Mouse (Mus musculus) midbrain, embryonic 11.5 days (tissue): Measurements from ENCODE around the gene Slc29a4. TPM values are rescaled to one million over a fixed set of nuclear protein-coding genes. Genes with fewer than 3 reads are reported as not detected.

Experiments
- ATAC-seq: fragments of 200-750 bp; cut with Nextera tagmentation; 2 replicates; pipeline ENCODE4 v1.8.0; 2017; ENCODE audit warnings: moderate TSS enrichment, moderate library complexity; ENCODE audit not compliant: low FRiP score
- DNase-seq: peaks from one replicate; pipeline ENCODE4 v3.0.0; 2015; ENCODE audit warnings: low spot score; ENCODE audit errors: missing footprints
- H3K27ac ChIP-seq: fragments of 300-500 bp; sonication (generic); 2 replicates; pipeline ENCODE4 v1.5.1; 2014; ENCODE audit warnings: low read depth, low read length
- H3K27me3 ChIP-seq: fragments of 300-500 bp; sonication (generic); 2 replicates; pipeline ENCODE4 v1.6.1; 2014; ENCODE audit warnings: mild to moderate bottlenecking, low read length, moderate library complexity, mixed read lengths; ENCODE audit not compliant: control insufficient read depth, insufficient read depth
- H3K36me3 ChIP-seq: fragments of 300-500 bp; sonication (generic); 2 replicates; pipeline ENCODE4 v1.6.1; 2014; ENCODE audit warnings: mild to moderate bottlenecking, low read length, moderate library complexity, mixed read lengths; ENCODE audit not compliant: control insufficient read depth, insufficient read depth
- H3K4me1 ChIP-seq: fragments of 300-500 bp; sonication (generic); 2 replicates; pipeline ENCODE4 v1.6.1; 2014; ENCODE audit warnings: low read length; ENCODE audit not compliant: control insufficient read depth, insufficient read depth
- H3K4me2 ChIP-seq: fragments of 300-500 bp; sonication (generic); 2 replicates; pipeline ENCODE4 v1.6.1; 2014; ENCODE audit warnings: mild to moderate bottlenecking, moderate library complexity
- H3K4me3 ChIP-seq: fragments of 300-500 bp; sonication (generic); 2 replicates; pipeline ENCODE4 v1.5.1; 2014; ENCODE audit warnings: low read depth, low read length
- H3K9ac ChIP-seq: fragments of 300-500 bp; sonication (generic); 2 replicates; pipeline ENCODE4 v1.6.1; 2014; ENCODE audit warnings: low read length
- H3K9me3 ChIP-seq: fragments of 300-500 bp; sonication (generic); 2 replicates; pipeline ENCODE4 v1.6.1; 2016; ENCODE audit warnings: low read length; ENCODE audit not compliant: control insufficient read depth
- WGBS: fragments of 180-500 bp; shearing (Covaris S2); extraction: QIAGEN DNeasy Blood & Tissue Kit; methylation state at CpG from one replicate; pipeline ENCODE4 v1.1.7; 2014; 5-methylcytosine and 5-hydroxymethylcytosine counted together
- polyA plus RNA-seq: library from polyadenylated mRNA; unstranded; fragments of >200 nt; fragmentation: Nextera tagmentation; extraction: Ambion mirVana; gene quantifications from 2 replicates; pipeline ENCODE4 v1.2.1, GENCODE M21; 2014

Slc29a4 gene
- polyA plus RNA-seq, 1 experiment from 2014 or later, result 23.2 TPM

DNA sequence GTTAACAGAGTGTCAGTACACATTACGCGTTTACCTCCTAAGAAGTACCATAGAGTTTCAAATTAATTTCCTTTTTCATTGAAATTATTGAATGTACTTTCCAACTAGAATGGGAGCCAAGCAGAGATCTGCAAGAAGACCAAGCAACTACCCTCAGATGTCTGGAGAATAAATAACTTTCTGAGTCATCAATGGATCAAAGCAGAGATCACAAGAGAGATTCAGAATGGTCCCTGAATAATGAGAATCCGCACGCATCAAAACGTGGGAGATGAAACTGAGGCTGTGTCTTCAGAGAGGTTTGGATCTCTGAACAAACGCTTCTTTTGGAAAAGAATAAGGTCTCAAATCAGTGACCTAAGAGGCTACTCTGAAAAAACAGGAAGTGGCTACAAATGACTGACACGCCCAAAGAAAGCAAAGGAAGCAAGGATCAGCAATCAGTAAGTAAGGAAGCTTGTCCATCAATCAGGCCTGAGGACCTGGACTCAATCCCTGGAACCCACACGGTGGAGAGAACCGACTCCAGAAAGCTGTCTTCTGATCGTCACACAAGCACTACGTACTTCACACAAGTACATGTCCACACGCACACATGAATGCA is 54.8 kb downstream of the Slc29a4 start:
- Histone ChIP-seq H3K9ac (no peak overlapping the region), H3K4me1 (no peaks in the 10 kb centered on the region), H3K27ac (no peak overlapping the region), H3K4me3 (no peak overlapping the region), H3K36me3 (peaks cover 36% of the 10 kb centered on the region), H3K27me3 (no peaks in the 10 kb centered on the region), H3K4me2 (no peak overlapping the region), H3K9me3 (no peaks in the 10 kb centered on the region)
- ATAC-seq (no peak), DNase-seq (no peak)
- 84% methylated on average over 12 of the region's 12 CpGs for WGBS

DNA sequence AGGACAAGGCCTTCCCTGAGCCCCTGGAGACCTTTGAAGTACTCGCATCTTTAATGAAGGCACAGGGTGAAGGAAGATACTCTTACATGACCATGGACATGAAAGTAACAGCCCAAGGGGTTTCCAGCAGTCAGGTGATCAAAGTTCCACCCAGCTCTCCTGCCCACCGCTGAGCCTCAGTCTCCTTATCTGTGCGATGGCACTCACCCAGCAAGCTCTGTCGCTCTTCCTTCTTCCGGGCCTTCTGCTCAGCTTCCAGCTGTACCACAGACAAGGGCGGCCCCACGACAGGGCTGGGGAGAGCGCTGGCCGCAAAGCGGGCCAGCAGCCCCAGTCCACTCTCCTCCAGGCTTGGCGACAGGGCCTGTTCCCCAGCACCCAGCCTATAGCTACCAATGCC is 57.9 kb downstream of the Slc29a4 start:
- ATAC-seq, result no peak
- H3K9ac ChIP-seq, result no peak overlapping the region
- DNase-seq, result no peak
- WGBS, result 90% methylated on average over 11 of the region's 11 CpGs
- H3K27me3 ChIP-seq, result no peaks in the 10 kb centered on the region
- no peak overlapping the region for H3K4me3 ChIP-seq
- no peak overlapping the region for H3K4me2 ChIP-seq
- H3K4me1 ChIP-seq, result no peaks in the 10 kb centered on the region
- H3K36me3 ChIP-seq, result peaks cover 19% of the 10 kb centered on the region
- H3K9me3 ChIP-seq, result no peaks in the 10 kb centered on the region
- H3K27ac ChIP-seq, result no peak overlapping the region

DNA sequence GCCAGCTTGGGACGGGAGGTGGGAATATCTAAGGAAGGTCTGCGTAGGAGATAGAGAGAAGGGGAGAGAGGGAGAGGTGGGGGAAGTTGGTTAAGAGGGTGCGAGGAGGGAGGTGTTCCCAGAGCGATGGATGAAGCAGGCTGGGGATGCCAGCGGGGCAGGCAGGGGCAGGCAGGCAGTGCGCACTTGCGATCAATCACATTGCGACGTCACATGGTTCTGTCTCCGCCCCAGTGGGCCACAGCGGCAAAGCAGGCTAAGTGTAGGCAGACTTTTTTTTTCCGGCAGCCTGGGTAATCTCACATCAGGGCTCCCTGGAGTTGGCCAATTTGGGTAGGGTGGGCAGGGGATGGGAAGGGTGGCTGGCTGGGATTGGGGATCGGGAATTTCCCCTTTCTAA is 59.9 kb downstream of the Slc29a4 start:
- H3K36me3 ChIP-seq, result peaks cover 26% of the 10 kb centered on the region
- ATAC-seq (no peak), DNase-seq (no peak)
- no peak overlapping the region for H3K4me3 ChIP-seq
- no peak overlapping the region for H3K4me2 ChIP-seq
- H3K27ac ChIP-seq, result no peak overlapping the region
- no peaks in the 10 kb centered on the region for H3K9me3 ChIP-seq
- no peak overlapping the region for H3K9ac ChIP-seq
- WGBS, result 51% methylated on average over 13 of the region's 13 CpGs
- H3K4me1 ChIP-seq, result no peaks in the 10 kb centered on the region
- H3K27me3 ChIP-seq, result no peaks in the 10 kb centered on the region

DNA sequence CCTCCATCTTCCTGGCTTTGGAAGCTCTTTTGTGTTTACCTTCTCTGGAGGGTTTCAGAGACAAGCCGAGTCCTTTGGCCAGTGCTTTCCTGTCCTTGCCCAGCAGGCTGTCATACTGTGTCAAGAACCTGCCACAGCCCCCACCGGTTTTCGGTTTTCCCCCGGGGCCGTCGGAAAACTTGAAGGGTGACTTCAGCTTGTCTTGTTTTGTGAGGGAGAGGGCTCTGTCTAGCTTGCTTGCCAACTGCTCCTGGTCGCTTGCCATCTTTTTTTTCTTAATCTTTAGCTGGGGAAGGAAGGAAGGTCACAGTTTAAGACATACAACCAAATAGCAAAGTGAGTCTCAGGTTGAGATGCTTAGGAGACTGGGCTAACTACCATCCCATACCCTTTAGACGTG is 67.5 kb downstream of the Slc29a4 start:
- Histone ChIP-seq H3K9me3 (no peaks in the 10 kb centered on the region), H3K27ac (no peak overlapping the region), H3K36me3 (peaks cover 54% of the 10 kb centered on the region), H3K4me3 (no peak overlapping the region), H3K4me1 (no peaks in the 10 kb centered on the region), H3K27me3 (no peaks in the 10 kb centered on the region), H3K9ac (no peak overlapping the region), H3K4me2 (no peak overlapping the region)
- WGBS, result 90% methylated on average over 8 of the region's 8 CpGs
- DNase-seq (no peak), ATAC-seq (no peak)

DNA sequence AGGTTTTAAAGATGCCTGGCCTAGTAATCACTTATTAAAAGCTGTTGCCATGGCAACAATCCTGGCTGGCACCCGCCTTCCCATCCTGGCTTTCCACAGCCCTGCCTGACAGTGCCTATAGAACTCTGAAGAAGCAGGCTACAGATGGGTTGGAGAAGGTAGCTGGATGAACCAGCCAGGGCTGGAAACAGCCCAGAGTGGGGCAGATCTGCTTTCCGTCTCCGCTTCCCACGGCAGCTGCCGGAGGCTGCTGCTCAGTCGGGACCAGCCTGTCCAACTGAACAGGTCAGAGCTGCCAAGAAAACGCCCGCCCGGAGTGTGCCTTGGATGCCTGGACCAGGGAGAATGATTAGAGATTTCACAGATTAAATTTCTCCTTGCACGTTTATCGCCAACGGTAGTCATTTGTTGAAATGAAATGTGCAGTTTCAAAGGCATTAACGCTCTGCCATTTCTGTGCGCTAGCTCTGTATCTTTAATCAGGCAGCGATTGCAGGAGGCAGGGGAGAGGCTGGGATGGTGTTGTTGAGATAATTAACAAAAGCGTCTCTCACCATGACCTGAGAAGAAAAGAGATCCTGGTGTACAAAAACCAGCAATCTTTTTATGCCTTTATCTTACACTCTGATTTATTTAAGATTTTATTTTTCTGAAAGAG is 69.1 kb downstream of the Slc29a4 start:
- ATAC-seq, result no peak
- no peaks in the 10 kb centered on the region for H3K9me3 ChIP-seq
- no peak for DNase-seq
- no peak overlapping the region for H3K9ac ChIP-seq
- H3K27ac ChIP-seq, result peak overlapping the region; percentile 35
- H3K4me2 ChIP-seq, result no peak overlapping the region
- peaks cover 61% of the 10 kb centered on the region for H3K36me3 ChIP-seq
- 91% methylated on average over 16 of the region's 16 CpGs for WGBS
- no peak overlapping the region for H3K4me3 ChIP-seq
- H3K27me3 ChIP-seq, result no peaks in the 10 kb centered on the region
- H3K4me1 ChIP-seq, result no peaks in the 10 kb centered on the region

DNA sequence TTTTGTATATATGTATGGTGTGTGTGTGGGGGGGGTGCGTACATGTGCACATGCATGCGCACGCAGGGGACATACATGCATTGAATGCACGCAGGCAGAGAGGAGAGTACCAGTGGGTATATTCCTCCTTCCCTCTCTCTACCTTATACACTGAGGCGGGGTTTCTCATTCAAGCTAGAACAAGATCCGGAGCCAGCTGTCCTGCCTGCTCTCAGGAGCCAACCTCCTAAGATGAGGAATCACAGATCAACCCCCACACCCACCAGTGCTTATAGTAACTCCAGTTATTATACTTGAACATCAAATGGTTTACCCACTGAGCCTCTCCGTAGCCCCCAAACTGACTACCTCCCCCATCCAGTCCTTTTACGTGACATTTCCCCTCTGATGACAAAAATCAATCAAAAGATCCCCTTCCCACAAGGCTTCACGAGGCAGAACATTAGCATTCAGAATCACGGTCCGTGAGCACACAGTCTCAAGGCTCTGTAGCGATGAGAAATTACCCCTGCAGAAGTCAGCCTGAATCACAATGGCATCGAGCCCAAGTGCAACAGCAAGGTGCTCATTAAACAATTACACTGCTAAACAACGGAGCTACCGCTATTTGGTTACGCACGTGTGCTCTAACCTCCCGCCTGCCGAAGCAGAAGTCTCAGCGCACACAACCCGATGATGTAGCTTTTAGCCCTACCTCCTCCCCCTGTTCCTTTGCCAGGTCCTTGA is 69.9 kb downstream of the Slc29a4 start:
- peaks cover 54% of the 10 kb centered on the region for H3K36me3 ChIP-seq
- H3K9me3 ChIP-seq, result no peaks in the 10 kb centered on the region
- H3K27ac ChIP-seq, result no peak overlapping the region
- no peak overlapping the region for H3K9ac ChIP-seq
- ATAC-seq, result no peak
- H3K4me3 ChIP-seq, result no peak overlapping the region
- no peak overlapping the region for H3K4me2 ChIP-seq
- 89% methylated on average over 21 of the region's 21 CpGs for WGBS
- no peaks in the 10 kb centered on the region for H3K27me3 ChIP-seq
- no peak for DNase-seq
- H3K4me1 ChIP-seq, result no peaks in the 10 kb centered on the region

DNA sequence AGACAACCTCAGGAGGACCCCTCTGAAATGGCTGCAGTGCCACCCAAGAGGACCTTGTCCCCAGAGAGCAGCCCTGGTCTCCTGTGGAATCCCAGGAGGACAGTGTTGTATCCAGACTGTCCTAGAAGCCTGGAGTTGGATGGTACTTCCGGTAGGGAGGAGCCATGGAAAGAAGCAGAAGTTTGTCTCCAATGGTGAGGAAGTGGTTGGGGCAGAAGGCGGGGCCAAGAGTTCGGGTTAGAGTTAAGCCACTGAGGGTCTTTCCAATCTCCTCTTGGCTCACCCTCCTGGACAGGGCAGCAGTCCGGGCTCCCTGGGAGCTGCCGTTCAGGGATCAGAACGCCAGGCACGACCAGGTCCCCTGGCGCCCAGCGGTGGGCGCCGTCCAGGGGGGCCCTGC is 72.0 kb downstream of the Slc29a4 start:
- peaks cover 10% of the 10 kb centered on the region; the same call in 1 of the 2 replicates for H3K4me1 ChIP-seq
- no peak overlapping the region for H3K4me3 ChIP-seq
- no peak overlapping the region for H3K27ac ChIP-seq
- WGBS, result 45% methylated on average over 11 of the region's 11 CpGs
- H3K27me3 ChIP-seq, result no peaks in the 10 kb centered on the region
- H3K9me3 ChIP-seq, result no peaks in the 10 kb centered on the region
- H3K9ac ChIP-seq, result no peak overlapping the region
- no peak for ATAC-seq
- H3K4me2 ChIP-seq, result no peak overlapping the region
- peaks cover 47% of the 10 kb centered on the region for H3K36me3 ChIP-seq
- no peak for DNase-seq

DNA sequence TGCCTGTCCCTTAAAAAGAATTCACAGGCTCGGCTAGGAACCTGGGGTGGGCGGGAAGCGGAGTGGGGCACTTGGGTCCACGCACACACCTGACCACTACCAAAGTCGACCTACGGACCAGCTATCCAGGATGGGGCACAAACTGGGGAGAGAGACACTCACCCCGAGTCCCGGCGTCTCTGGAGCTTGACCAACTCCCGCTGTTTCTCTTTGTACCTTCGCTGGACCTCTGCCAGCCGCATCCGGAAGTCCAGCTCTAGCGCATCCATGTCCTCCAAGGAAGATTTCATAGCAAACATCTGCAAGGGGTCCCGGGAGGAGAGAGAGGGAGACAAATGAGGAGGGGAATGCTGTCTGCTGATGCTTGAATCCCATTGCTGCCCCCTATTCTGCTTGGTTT is 72.6 kb downstream of the Slc29a4 start:
- ATAC-seq, result no peak
- H3K36me3 ChIP-seq, result peaks cover 42% of the 10 kb centered on the region

DNA sequence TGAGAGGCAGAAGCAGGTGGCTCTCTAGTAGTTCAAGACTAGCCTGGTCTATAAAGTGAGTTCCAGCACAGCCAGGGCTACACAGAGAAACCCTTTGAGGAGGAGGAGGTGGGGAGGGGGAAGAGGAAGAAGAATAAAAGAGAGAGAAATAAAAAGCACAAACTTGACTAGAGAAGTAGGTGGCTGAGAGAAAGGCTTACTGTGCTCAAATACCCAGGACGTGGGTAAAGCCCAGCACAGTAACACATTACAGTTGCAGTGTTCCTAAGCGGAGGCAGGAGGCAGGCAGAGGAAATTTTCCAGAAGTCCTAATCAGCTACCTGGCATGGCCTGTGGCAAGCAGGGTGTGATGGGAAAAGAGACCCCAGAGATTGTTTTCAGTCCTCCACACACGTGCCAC is 74.4 kb downstream of the Slc29a4 start:
- WGBS, result 90% methylated on average over 3 of the region's 3 CpGs
- peaks cover 13% of the 10 kb centered on the region; the same call in 1 of the 2 replicates for H3K4me1 ChIP-seq
- H3K36me3 ChIP-seq, result peaks cover 39% of the 10 kb centered on the region
- H3K27ac ChIP-seq, result no peak overlapping the region
- no peaks in the 10 kb centered on the region for H3K27me3 ChIP-seq
- no peak overlapping the region for H3K4me3 ChIP-seq
- no peak overlapping the region for H3K4me2 ChIP-seq
- H3K9ac ChIP-seq, result no peak overlapping the region
- H3K9me3 ChIP-seq, result no peaks in the 10 kb centered on the region
- ATAC-seq (no peak), DNase-seq (no peak)

More for the DNA sequence above, 72.6 kb downstream of the Slc29a4 start:
- WGBS, result 77% methylated on average over 15 of the region's 15 CpGs
- Histone ChIP-seq H3K9ac (no peak overlapping the region), H3K27me3 (no peaks in the 10 kb centered on the region), H3K4me3 (no peak overlapping the region), H3K27ac (no peak overlapping the region), H3K4me1 (peaks cover 13% of the 10 kb centered on the region; the same call in 1 of the 2 replicates), H3K4me2 (no peak overlapping the region), H3K9me3 (no peaks in the 10 kb centered on the region)
- no peak for DNase-seq
